Mouse (Mus musculus) megakaryocyte, adult 5-6 weeks (primary cell): ENCODE results near the gene Ncs1. TPM values are rescaled to one million over a fixed set of nuclear protein-coding genes. Genes with fewer than 3 reads are reported as not detected.
A peak's percentile ranks its signal among the peaks of the same experiment; 100 is the strongest.

Experiments used
- ATAC-seq: 2 replicates; pipeline ENCODE4 v1.8.0; 2016; ENCODE audit warnings: mild to moderate bottlenecking, inconsistent platforms; ENCODE audit not compliant: poor library complexity, severe bottlenecking
- total RNA-seq, 2 experiments: library from RNA; stranded (forward) in 1 of 2; stranded (reverse) in 1 of 2; fragments of 153-499, 151-499 nt in 1 of 2; fragments of 221-1000, 200-1000 nt in 1 of 2; gene quantifications; 2 replicates each; pipeline versions ENCODE4 v1.2.3 to v1.2.4; 2015 to 2017

The Ncs1 gene
- 0.14 TPM in 1 of 2 replicates, not detected in the other for total RNA-seq (2015)
- 0.15 and 0.37 TPM in 2 replicates for total RNA-seq (2017)

DNA sequence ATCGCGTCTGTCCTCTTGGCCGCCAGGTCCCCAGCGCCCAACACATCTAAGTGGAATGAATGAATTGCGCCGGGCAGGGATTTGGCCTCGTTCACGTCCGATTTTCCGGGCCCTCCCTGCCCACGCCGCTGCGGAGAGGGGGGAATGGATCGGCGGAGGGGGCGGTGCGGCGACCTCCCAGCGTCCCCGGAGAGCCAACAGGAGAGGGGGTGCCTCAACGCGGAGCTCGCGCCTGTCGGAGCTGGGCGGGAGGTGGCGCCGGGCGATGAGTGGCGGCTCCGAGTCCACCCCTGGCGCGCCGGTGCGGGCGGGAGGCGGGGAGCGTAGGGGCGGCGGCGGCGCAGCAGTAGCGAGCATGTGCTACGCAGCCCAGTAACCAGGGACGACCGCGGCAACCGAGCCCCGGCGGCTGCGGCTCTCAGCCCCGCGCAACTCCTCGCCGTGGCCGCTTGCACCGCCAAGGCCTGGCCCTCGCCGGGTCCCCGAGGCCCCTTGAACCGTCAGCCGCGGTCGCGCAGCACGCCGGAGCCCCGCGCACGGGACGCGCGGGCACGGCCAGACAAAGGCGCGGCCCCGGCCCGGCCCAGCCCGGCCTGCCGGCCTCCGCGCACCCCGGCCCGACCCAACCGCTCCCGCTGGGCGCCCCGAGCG, at the start of gene Ncs1:
Gene Ncs1, plus strand, starts transcription at position 333 of the 651 bp plus-strand sequence.
- 0 out of 2 replicates have a peak, but pooled peaks have one; percentile 24 for ATAC-seq

DNA sequence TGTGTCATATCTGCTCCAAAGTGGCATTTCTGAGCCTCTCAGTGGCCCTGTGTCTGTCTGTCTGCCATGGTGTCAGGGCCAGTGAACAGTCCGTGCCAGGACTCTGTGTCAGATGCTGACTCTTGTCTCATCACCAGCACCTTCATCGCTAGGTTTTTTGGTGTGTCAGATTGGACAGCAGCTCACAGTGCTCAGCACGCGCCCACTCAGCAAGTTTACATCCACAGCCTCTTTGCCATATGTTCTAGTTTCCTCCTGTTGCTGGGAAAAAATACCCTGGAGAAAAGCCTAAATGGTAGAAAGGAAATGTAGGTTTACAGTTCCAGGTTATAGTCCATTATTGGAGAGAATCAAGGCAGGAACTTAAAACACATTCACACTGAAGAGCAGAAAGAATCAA, 47.0 kb upstream of the Ncs1 start:
- ATAC-seq, result no peak

DNA sequence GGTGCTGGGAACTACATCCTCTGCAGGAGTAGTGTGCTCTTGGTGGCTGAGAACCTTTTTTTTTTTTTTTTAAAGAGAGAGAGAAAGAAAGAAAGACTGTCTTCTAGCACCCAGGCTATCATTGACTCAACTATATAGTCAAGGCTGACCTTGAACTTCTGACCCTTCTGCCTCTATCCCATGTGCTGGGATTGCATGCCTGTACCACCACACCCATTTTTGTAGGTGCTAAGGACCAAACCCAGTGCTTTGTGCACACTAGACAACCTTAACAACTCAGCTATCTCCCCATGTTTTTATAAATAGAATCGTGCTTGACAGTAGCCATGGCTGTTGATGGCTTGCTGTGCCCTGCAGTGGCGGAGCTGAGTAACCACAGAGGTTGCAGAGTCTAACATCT, 45.6 kb upstream of the Ncs1 start:
- ATAC-seq, result no peak

DNA sequence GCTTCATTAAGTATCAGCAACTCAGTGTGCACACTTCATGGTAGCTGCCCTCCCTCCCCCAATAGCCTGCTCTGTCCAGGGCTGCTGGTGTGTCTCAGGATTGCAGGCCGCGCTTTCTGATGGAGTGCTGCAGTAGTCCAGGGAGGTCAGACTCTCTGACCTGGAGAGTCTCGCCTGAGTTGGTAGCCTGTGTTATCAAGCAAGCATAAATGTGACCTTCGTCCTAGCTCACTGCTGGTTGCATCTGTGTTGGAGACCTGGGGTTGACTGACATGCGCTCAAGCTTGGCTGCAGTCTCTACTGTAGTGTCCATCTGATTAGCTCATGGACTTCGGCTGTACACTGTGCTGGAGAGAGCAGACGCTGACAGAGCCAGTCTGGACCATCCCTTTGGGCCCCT, 43.8 kb upstream of the Ncs1 start:
- no peak for ATAC-seq

DNA sequence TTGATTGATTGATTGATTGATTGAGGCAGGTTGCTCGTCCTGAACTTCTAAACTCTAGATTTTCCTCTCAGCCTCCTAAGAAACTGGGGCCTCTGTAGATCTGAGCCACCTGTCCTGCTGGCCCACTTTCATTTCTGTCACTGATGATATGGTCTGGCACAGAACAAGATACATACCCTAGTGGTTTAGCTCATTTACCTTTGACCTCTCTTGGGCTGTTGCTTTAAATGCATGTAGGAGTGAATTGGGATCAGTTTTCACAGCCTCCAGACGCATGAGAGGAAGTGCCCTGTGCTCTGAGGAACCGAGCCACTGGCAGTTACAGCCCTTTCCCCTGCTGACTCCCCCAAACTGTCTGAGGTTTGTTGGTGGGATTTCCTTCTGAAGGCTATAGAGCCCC, 43.3 kb upstream of the Ncs1 start:
- no peak for ATAC-seq

DNA sequence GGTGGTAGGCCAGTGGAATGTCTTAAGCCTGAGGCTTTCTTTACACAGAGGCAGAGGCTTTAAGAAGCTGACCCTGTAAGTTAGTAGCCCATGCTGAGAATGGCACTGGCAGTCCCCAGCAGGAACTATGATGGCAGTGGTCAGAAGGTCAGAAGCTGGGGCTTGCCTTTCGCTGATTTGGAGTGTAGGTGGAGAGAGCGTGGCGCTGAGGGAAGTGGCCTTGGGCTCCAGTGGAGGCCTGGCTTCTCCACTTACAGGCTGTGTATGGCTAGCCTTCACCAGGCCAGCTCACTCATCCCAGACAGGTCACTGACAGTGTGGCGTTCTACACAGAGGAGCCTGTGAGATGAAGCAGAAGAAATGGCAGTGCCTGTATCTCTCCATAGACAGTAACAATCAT, 42.7 kb upstream of the Ncs1 start:
- ATAC-seq, result no peak

DNA sequence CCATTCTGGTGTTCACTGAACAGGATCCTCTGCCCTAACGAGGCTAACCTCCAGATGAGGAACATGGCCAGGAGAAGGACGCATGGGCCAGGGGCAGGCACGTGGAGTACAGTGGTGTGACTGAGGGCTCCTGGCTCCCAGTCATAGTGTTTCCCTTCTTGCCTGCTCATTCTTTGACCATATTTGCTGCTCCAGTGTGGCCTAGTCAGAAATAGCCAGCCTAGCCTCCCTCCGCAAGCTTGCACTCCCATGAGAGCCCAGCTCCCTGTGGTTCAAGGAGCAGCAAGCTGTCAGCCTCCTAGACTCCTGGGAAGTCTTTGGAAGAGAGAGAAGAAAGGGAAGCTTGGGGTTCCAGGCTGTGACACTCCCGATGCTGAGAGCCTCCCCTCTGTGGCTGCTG, 40.9 kb upstream of the Ncs1 start:
- no peak for ATAC-seq

DNA sequence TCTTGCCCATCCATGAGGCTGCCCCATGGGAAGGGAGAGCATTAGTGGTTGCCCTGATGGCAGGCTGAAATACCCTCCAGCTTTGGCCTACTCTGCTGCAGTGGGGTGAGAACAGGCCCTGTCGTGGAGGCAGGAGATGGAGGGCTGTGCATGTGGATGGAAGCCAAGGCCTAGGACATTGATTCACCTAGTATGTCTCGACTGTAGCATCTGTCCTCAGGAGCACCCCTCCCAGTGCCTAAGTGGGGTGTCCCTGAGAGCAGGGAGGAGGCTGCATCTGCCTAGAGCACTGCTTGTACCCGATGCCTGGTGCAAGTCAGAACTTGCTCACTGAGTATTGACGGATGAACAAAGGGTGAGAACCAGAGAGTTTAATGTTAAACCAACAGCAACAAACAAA, 39.4 kb upstream of the Ncs1 start:
- no peak for ATAC-seq

DNA sequence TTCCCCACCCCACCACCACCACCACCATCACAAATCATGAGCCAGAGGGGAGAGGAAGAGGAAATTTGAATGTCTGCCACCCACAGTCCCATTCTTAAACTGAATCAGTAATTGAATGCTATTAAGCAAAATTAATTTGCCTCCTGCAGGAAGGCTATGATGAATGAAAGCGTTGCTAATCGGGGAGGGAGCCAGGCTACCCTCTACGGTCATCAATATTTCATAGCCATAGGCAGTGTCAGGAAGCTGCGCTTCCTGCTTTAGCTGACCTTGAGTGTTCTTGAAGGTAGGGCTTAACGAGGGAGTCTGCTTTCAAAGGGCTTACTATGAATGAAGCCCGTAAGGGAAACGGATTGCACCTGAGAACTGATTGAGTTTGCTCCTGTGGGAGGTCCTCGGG, 38.7 kb upstream of the Ncs1 start:
- ATAC-seq, result no peak

DNA sequence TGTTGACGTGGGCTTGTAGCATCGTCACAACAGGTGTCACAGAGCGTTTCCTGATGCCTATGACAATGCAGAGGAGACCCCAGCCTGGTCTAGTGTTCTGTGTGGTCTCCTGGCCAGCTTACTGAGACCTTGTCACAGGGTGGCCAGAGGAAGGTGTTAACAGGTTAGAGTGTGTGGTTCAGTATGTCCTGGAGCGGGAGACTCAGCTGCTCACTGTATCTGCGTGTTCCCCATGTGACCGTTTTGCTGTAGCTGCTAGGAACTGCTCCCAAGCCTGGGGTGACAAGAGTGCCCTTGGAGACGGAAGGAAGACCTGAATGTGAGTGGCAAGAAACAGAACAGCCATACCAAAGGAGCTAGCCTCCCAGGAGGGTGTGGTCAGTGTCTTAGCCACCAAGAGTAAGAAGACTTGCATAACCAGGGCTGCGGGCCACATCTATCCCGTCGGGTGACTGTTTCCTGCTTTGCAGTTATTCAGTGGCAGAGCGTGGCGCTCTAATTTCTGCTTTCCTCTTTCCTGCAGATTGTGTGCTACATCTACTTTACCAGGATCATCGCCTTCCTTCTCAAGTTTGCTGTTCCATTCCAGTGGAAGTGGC, 37.0 kb upstream of the Ncs1 start:
- peak; percentile 87 for ATAC-seq

DNA sequence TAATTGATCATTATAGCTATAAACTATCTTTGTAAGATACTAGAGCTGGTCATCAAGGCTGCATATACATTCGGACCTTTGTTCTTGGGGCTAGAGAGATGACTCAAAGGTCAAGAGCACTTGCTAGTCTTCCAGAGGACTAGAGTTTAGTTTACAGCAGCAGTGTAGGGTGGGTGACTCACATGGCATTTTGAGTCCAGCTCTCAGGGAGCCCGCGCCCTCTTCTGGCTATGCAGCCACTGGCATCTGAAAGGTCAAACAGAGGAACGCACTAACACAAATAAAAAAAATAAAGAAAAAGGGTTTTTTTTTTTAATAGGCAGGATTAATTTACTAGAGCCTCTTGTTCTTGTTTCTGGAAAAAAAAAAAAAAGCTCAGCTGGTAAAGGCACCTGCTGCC, 36.1 kb upstream of the Ncs1 start:
- no peak for ATAC-seq

DNA sequence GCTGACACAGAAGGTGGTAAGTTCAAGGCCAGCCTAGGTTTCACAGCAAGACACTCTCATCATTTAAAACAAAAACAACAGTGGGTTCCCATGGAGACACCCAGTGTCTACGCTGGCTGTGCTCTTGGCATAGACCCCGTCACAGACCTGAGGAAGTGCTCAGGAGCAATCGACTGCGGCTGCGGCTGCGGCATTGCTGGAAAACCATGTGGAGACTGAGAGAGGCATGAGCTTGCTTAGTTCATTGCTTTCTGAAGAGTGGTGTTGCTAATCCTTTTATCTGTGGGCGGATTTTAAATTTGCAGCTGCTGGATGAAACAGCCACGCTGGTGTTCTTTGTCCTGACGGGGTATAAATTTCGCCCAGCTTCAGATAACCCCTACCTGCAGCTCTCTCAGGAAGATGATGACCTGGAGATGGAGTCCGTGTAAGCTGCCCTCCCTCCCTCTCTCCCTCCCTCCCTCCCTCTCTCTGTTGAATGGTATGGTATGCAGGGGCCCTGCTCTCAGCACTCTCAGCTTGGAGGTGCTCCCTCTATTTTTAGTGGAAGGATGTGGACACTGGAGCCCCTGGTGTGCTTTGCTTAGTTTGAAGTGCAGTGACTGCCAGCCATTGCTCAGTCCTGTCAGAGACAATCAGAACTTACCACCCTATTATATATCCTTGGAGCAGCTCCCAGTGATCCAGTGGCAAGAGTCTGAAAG, 35.3 kb upstream of the Ncs1 start:
- no peak for ATAC-seq

DNA sequence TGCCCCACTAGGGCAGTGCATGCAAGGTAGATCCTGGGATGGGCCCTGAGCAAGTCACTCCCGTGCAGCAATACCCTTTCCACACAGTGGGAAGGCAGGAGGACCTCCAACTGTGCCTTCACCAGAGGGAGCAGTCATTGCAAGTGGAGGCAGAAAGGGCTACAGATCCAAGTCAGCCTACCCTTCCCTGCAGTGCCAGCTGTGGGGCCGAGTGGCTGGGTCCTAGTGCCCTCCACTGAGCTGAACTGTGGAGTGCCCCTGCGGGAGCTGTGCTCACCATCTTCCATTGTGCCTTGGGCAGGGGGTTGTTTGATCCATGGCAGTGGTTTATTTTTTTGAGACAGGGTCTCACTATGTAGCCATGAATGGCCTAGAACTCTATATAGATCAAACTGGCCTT, 34.4 kb upstream of the Ncs1 start:
- ATAC-seq, result no peak

DNA sequence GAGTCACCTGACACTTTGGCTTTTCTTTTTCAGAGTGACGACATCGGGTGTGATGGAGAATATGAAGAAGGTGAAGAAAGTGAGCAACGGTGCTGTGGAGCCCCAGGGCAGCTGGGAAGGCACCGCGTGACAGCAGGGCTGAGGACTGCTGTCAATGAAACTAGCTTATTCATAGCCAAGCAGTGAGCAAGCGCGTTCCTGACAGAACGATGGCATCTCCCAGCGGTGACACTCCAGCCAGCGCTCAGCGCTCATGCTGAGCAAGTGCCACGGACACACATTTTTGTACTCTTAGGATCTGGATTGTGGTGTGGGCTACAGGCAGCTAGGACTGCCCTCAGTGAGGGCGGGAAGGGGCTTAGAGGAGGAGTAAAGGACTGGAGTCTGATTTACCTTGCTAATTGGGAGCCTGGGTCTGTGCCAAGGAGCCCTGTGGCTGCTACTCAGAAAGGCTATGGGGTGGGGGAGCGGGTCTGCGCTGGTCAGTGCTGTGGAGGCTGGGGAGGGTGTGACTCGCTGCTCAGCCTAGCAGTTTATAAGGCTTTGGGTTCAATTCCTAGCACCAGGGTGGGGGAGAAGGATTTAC, 31.3 kb upstream of the Ncs1 start:
- ATAC-seq, result no peak

DNA sequence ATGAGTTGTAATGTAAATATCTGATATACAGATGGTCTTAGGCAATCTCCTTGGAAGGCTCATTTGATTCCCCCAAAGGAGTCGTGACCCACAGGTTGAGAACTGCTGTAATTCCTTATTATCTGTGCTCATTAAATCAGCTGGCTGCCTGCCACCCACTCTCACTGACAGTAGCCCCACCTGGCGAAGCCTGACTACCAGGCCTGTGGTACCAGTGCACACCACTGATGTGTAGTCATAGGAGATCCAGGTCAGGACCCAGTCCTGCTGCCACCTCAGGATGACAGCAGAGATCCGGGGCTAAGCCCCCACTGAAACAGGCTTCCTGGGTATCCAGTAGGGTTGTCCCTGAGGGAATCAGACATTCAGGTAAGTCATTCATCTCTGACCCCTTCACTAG, 27.0 kb upstream of the Ncs1 start:
- ATAC-seq, result no peak

DNA sequence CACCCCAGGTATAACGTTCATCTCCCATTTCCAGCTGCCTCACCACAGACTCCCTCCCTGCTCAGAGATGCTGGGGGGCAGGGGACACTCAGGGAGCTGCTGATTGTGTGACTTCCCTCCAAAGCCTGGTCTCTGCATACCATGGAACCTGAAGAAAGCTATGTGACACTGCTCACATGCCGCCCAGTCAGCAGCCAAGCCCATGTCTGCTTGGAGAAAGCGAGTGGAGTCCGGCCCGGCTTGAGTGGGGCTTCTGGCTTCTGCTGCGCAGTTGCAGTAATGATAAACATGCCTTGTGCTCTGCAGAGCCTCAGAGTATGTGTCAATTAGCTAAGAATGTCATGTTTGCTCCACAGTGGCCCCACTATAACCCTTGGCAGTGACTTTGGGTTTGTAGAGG, 26.2 kb upstream of the Ncs1 start:
- ATAC-seq, result no peak

DNA sequence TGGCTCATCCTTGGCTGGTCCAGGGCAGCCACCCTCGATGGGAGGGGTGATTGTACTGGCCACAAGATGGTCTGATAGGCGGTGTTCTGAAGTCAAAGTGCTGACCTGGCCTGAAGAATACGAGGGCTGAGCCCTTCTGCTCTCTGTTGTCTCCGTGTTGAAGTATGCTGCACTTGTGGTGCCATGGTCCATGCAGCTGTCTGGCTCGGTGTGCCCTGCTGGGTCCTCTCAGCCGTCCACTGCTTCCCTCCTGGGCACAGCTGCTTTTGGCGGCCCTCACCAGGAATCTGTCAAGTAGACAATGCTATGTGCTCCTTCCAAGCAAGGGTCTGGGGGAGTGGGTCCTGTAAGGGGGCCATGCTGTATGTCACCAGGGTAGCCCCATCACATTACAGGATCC, 24.8 kb upstream of the Ncs1 start:
- no peak for ATAC-seq

DNA sequence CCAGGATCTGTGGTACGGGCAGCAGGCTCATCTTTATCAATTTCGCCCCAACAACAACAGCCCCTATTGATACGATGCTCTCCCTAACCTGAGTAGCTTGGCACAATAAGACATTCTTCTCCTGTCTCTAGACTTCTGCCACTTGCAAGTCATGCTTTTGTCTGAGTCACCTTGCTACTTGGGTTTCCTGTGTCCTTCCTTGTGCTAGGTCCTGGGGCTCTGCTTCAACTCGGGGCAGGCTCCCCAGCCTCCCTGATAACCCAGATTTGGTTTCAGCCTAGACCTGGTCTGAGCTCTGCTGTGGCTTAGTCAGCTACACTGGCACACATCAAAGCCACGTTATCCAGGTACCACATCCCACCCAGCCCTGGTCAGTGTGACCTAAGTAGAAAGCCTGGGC, 24.0 kb upstream of the Ncs1 start:
- ATAC-seq, result no peak

DNA sequence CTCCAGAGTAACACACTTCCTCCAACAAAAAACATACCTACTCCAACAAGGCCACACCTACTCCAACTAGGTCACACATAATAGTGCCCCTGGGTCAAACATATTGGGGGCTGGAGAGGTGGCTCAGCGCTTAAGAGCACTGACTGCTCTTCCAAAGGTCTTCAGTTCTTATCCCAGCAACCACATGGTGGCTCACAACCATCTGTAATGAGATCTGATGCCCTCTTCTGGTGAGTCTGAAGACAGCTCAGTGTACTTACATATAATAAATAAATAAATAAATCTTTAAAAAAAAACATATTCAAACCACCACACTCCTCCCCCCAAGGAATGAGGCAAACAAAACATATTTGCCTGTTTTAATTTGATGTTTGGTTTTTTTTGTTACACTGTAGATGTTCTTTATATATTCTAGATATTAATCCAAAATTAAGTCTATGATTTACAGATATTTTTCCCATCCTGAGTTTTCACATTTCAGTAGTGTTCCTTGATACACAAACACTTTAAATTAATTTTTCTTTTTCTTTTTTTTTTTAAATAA, 16.8 kb upstream of the Ncs1 start:
- no peak for ATAC-seq

DNA sequence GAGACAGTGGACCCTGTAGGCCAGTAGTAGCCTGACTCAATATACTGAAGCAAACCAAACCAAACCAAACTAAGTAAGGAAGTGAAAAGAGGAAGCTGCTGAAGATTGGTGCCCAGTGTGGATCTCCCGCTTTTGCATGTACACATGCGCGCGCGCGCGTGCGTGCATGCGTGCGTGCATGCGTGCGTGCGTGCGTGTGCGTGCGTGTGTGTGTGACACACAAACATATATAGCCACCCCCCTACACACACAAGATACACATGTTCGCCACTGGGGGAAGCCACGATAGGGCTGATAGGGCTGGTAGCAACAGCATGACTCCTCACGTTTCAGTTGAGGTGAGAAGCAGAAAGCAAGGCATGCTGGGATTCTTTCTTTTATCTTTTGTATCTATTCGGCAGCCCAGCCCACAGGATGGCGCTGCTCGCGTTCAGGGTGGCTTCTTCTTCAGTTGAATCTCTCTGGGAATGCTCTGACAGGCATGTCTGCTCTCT, 6.4 kb upstream of the Ncs1 start:
- peak; percentile 94 for ATAC-seq

DNA sequence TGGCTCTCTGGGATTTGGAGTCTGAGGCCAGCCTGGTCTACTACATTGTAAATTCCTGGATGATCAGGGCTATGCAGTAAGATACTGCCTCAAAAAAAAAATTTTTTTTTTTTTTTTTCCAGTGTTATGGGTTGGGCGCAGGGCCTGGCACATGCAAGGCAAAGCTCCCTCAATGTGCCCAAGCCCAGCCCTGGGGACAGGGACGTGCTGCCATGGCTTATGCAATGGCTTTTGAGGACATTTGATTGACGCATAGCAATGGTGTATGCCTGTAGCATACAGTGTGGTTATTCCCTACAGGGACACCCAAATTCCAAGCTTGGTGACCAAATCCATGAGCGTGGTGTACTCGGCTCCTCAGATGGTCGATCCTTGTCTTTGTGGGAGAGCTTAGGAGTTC, 5.8 kb upstream of the Ncs1 start:
- ATAC-seq, result no peak

DNA sequence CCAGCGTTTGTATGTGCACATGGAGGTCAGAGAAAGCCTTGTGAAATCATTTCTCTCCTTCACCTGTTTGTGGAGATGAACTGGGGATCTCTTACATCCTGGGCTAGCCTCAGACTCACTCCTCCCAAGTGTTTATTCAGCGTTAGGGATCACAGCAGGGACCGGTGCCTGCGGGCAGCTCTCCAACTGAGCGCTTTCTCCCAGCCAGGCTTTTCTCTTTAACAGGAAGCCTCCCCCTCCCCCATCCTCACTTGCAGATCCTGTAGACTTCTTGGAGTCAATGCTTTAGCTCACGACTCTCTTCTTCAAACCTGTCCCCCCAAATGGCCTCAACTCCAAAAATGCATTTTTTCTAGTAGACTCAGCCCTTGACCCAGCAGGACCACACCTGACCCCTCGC, 4.0 kb upstream of the Ncs1 start:
- ATAC-seq, result no peak
